ENCODE assay signal across 8 mouse cellular contexts in the genomic region with DNA sequence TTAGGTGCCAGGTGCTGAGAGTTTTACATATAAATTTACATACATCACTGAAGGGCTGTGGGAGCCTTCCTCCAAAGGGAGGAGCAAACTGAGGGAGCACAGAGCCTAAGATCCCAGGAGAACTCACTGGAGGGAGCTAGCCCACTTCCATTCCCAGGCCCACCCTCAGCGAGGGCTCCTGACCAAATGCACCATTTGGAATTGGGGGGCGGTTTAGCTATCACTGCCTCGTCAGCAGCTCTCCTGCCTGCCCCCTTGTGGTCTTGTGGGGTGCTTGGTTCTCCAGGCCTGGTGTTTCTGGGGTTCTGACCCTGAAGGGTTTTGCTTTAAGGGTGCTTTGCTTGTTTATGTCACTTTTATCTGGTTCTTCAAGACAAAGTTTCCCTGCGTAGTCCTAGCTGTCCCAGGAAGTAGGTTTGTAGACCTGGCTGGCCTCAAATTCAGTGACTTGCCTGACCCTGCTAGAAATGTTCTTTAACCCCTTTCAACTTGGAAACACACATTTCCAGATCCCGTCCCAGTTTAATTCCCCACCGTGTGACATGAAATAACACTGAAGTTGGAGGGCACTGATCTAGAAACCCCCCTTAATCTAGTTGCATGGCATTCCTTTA.
DNase-seq lines count a peak whose midpoint lies in the region; ATAC-seq and TF ChIP-seq lines count a peak whose summit lies in the region.

No protein-coding gene starts in this region.

- H3K9ac ChIP-seq in forebrain, embryonic 16.5 days (replicated peaks; ENCODE audit: low read depth, low read length) = no peak overlapping the region

- H3K4me3 ChIP-seq in gastrocnemius, adult 2 months = no peak overlapping the region
- no peak overlapping the region for H3K4me3 ChIP-seq in cortical plate, adult 2 months (ENCODE audit: insufficient read depth, low read length)
- no peak overlapping the region for H3K4me3 ChIP-seq in small intestine, adult 2 months (ENCODE audit: low read depth, low read length)
- no peak overlapping the region for H3K4me3 ChIP-seq in forebrain, embryonic 16.5 days (replicated peaks; ENCODE audit: low read length)

- no peaks in the 10 kb centered on the region for H3K9me3 ChIP-seq in forebrain, embryonic 16.5 days (ENCODE audit: control insufficient read depth, low read length)

- no peak for ATAC-seq in forebrain, embryonic 16.5 days

- no peaks in the 10 kb centered on the region for H3K36me3 ChIP-seq in small intestine, adult 2 months (ENCODE audit: control insufficient read depth, insufficient read depth, low read length)
- no peaks in the 10 kb centered on the region for H3K36me3 ChIP-seq in forebrain, embryonic 16.5 days (ENCODE audit: control insufficient read depth, insufficient read depth)

- no peak overlapping the region for H3K4me2 ChIP-seq in forebrain, embryonic 16.5 days (ENCODE audit: low read length)

- peaks cover 39% of the 10 kb centered on the region for H3K4me1 ChIP-seq in cortical plate, adult 2 months (ENCODE audit: control insufficient read depth, insufficient read depth, low read length)
- H3K4me1 ChIP-seq in small intestine, adult 2 months (ENCODE audit: control insufficient read depth, insufficient read depth, insufficient read length, low read length) = peaks cover 12% of the 10 kb centered on the region; the same call in 1 of the 2 replicates
- peaks cover 6% of the 10 kb centered on the region for H3K4me1 ChIP-seq in forebrain, embryonic 16.5 days (replicated peaks; ENCODE audit: control insufficient read depth, insufficient read depth, low read length)

- WGBS in small intestine, adult 2 months = 57% methylated on average over 6 of the region's 6 CpGs
- WGBS in forebrain, embryonic 16.5 days = 53% methylated on average over 6 of the region's 6 CpGs

- TF ChIP-seq POLR2A in cortical plate, adult 2 months (IDR thresholded peaks at IDR 0.05; ENCODE audit: extremely low read depth, insufficient read depth, low read length) = no peak
- no peak for TF ChIP-seq POLR2A in small intestine, adult 2 months (IDR thresholded peaks at IDR 0.05; ENCODE audit: low read depth, low read length)

- peak; percentile 56 for TF ChIP-seq CTCF in gastrocnemius, adult 2 months (IDR thresholded peaks at IDR 0.05)
- TF ChIP-seq CTCF in cortical plate, adult 2 months (IDR thresholded peaks at IDR 0.05; ENCODE audit: extremely low read depth, insufficient read depth, low read length) = peak; percentile 38; the same call in 1 of the 2 replicates
- peak; percentile 59; the same call in 1 of the 2 replicates for TF ChIP-seq CTCF in small intestine, adult 2 months (IDR thresholded peaks at IDR 0.05; ENCODE audit: extremely low read depth, insufficient read length, insufficient replicate concordance, low read depth, low read length)

- DNase-seq in gastrocnemius, adult 2 months = no peak
- DNase-seq in gastrocnemius, postnatal 25 days = no peak
- DNase-seq in ovary, postnatal 36 days (ENCODE audit: low spot score) = peak; percentile 45
- no peak for DNase-seq in ovary, postnatal 14 days (ENCODE audit: low spot score)
- DNase-seq in right cerebral cortex, postnatal 14 days = no peak

- intact Hi-C loops in gastrocnemius, adult 2 months (cut with DNase I) = no loop called here

- H3K27me3 ChIP-seq in small intestine, adult 2 months (ENCODE audit: control insufficient read depth, insufficient read depth, low read length) = no peaks in the 10 kb centered on the region
- no peaks in the 10 kb centered on the region for H3K27me3 ChIP-seq in forebrain, embryonic 16.5 days (replicated peaks; ENCODE audit: control insufficient read depth, insufficient read depth, low read length)

- no peak overlapping the region for H3K27ac ChIP-seq in gastrocnemius, adult 2 months
- no peak overlapping the region for H3K27ac ChIP-seq in cortical plate, adult 2 months (ENCODE audit: insufficient read depth, low read length)
- no peak overlapping the region for H3K27ac ChIP-seq in small intestine, adult 2 months (ENCODE audit: insufficient read depth, low read depth, low read length)
- H3K27ac ChIP-seq in forebrain, embryonic 16.5 days (ENCODE audit: low read length) = no peak overlapping the region
